Mouse (Mus musculus): Measurements from ENCODE around the gene Pigz. TPM values are rescaled to one million over a fixed set of nuclear protein-coding genes. Genes with fewer than 3 reads are reported as not detected.
"Not testable (repeated sequence)": the region's sequence is repeated elsewhere in the genome, so short reads cannot be mapped to it uniquely, and the experiment has no call there.

The Pigz gene
- polyA plus RNA-seq, 1 experiment from 2014 or later, result 1.3 TPM

DNA sequence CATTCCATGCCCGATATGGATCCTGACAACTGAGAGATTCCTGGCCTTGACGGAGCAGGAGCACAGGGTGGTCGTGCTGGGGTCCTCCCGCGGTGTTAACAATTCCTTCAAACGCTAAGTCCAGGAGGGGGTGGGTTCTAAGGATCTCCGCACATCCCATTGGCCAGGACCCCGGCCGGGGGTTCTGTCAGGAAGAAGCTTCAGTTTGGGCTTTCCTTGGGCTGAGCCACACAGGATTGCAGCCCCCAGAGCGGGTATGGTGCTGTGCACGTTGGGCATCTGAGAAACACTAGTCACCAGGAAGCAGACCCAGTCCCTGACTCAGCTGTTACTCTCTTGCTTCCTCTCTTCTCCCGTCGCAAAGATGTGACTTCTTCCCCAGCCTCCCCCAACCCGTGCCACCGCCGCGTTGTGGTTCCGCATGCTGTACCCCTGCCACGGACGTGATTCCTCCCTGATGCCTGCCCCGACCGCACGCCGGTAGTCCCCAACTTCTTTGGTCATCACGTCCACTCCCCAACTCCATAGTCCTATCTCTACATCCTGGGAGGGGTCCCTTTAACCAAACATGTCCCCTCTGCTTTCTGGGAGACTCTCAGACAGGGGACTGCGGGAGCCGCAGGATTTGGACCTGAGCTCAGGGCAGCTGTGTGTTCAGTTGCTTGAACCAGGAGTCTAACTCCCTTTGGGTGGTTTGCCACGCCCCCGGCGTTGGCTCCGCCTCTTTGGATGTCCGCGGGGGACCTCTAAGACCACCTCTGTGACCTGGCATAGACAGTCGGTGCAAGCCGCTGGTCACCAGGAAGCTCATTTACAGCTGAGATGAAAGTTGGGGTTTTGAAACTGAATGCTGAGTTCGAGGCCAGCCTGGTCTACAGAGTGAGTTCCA lies 1.7 kb downstream of the Pigz start:
- WGBS, result 5% methylated on average over 36 of the region's 36 CpGs
- H3K27ac ChIP-seq (replicated peaks), result 0 out of 2 replicates have a peak overlapping the region, but pooled peaks have one; percentile 36
- H3K4me1 ChIP-seq, result peaks cover 40% of the 10 kb centered on the region
- H3K36me3 ChIP-seq (replicated peaks), result no peaks in the 10 kb centered on the region
- peak overlapping the region; percentile 67 for H3K4me3 ChIP-seq
- peaks cover 63% of the 10 kb centered on the region for H3K27me3 ChIP-seq (replicated peaks; ENCODE audit: low read depth, poor library complexity, severe bottlenecking)
- H3K9me3 ChIP-seq, result no peaks in the 10 kb centered on the region
- peak; percentile 56 for DNase-seq (ENCODE audit: low spot score)

DNA sequence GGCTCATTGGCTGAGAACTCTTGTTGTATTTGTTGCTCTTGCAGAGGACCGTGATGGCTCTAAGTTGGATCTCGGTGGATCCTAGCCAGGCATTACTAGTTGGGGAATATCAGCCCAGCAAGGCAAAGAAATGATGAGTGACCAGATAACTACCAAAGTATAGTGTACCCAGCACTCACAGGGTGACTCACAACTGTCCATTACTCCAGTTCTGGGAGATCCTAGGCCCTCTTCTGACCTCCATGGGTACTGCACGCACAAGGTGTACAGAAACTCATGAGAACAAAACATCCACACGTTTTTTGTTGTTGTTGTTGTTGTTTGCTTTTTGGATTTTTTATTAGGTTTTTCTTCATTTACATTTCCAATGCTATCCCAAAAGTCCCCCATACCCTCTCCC lies 2.9 kb downstream of the Pigz start:
- Histone ChIP-seq H3K27me3 (replicated peaks; ENCODE audit: low read depth, poor library complexity, severe bottlenecking) (peaks cover 51% of the 10 kb centered on the region), H3K4me3 (no peak overlapping the region), H3K27ac (replicated peaks) (no peak overlapping the region), H3K36me3 (replicated peaks) (no peaks in the 10 kb centered on the region), H3K9me3 (no peaks in the 10 kb centered on the region), H3K4me1 (peaks cover 40% of the 10 kb centered on the region)
- 80% methylated on average over 4 of the region's 4 CpGs for whole genome bisulfite sequencing
- DNase-seq (ENCODE audit: low spot score), result no peak

DNA sequence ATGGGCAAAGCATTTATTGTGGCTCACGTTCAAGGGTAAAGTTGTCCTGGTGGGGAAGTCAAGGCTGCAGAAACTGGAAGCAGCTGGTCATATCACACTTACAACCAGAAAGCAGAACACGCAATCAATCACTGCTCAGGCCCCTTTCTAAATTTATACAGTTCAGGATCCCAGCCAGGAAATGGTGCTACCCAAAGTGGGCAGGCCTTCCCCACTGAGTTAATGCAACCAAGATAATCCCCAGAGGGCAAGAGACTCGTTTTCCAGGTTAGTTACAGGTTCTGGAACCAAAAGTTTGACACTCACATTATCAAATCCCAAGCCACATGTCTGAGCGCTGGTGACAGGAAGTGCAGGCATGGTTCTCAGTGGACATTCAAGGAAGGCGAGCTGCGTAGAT lies 5.2 kb downstream of the Pigz start:
- Histone ChIP-seq H3K27me3 (replicated peaks; ENCODE audit: low read depth, poor library complexity, severe bottlenecking) (peaks cover 30% of the 10 kb centered on the region), H3K27ac (replicated peaks) (no peak overlapping the region), H3K4me3 (no peak overlapping the region), H3K36me3 (replicated peaks) (no peaks in the 10 kb centered on the region), H3K9me3 (no peaks in the 10 kb centered on the region), H3K4me1 (peaks cover 20% of the 10 kb centered on the region)
- 76% methylated on average over 6 of the region's 6 CpGs for WGBS
- no peak for DNase-seq (ENCODE audit: low spot score)

DNA sequence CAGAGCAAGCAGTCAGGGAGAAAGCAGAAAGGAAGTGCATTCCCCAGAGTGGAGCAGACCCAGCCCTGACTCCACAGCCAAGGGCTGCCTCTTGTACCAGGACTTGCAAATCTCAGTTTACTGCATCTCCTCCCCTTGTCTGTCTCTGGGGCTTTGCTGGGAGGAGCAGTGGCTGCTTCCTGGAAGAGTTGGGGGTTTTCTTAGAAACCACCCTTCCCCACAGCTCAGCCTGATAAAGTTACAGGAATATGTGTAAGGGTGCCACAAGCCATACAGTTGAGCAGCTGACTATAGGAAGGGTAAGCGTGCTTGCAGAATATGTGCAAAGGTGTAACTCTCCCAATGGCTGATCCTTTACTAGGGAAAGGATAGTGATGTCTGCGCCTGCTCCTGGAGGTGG lies 6.9 kb downstream of the Pigz start:
- H3K27ac ChIP-seq (replicated peaks), result no peak overlapping the region
- no peak for DNase-seq (ENCODE audit: low spot score)
- 70% methylated on average over 2 of the region's 2 CpGs for WGBS
- H3K36me3 ChIP-seq (replicated peaks), result peaks cover 15% of the 10 kb centered on the region
- H3K4me1 ChIP-seq, result peaks cover 8% of the 10 kb centered on the region
- H3K4me3 ChIP-seq, result no peak overlapping the region
- no peaks in the 10 kb centered on the region for H3K9me3 ChIP-seq
- peaks cover 13% of the 10 kb centered on the region for H3K27me3 ChIP-seq (replicated peaks; ENCODE audit: low read depth, poor library complexity, severe bottlenecking)

DNA sequence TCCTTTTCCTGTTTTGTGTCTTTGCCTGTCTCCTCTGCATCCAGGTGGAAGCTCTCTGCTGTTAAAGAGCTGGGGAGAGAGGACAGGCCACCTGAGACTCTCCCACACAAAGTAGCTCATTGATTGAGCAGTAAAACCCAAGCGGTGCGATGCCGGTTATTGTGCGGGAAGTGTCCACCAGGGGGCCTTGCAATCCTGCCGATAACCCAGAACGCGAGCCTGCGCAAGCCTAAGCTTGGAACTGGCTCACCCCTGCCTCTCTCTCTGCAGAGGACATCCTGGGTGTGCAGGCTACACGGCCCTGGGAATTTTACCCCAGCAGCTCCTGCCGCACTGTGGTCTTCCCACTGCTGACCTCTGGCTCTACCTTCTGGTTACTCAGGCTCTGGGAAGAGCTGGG lies 10.3 kb downstream of the Pigz start:
- 3% methylated on average over 10 of the region's 10 CpGs for WGBS
- DNase-seq (ENCODE audit: low spot score), result peak; percentile 84
- Histone ChIP-seq H3K36me3 (replicated peaks) (peaks cover 21% of the 10 kb centered on the region), H3K9me3 (no peaks in the 10 kb centered on the region), H3K27ac (replicated peaks) (no peak overlapping the region), H3K27me3 (replicated peaks; ENCODE audit: low read depth, poor library complexity, severe bottlenecking) (no peaks in the 10 kb centered on the region), H3K4me3 (no peak overlapping the region), H3K4me1 (peaks cover 30% of the 10 kb centered on the region)

DNA sequence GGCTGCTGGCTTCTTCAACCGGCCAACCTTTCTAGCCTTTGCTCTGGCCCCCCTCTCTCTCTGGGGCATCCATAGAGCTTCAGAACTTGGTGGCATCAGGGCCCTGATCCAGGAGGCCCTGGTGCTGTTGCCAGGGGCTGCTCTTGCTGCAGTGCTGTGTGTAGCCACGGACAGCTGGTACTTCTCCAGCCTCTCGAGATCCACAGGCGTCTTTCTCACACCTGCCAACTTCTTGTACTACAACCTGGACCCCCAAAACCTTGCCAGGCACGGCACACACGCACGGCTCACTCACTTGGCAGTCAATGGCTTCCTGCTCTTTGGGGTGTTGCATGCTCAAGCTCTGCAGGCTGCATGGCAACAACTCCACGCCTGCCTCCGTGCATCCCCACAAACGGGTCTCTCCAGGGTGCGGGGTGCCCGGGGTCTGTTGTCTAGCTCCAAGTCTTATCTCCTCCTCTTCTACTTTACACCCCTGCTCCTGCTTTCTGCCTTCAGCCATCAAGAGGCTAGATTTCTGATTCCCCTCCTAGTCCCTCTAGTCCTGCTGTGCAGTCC lies 11.1 kb downstream of the Pigz start:
- Histone ChIP-seq H3K36me3 (replicated peaks) (peaks cover 21% of the 10 kb centered on the region), H3K4me3 (no peak overlapping the region), H3K27me3 (replicated peaks; ENCODE audit: low read depth, poor library complexity, severe bottlenecking) (no peaks in the 10 kb centered on the region), H3K27ac (replicated peaks) (no peak overlapping the region), H3K4me1 (peaks cover 38% of the 10 kb centered on the region), H3K9me3 (no peaks in the 10 kb centered on the region)
- 92% methylated on average over 12 of the region's 12 CpGs for WGBS
- no peak for DNase-seq (ENCODE audit: low spot score)

DNA sequence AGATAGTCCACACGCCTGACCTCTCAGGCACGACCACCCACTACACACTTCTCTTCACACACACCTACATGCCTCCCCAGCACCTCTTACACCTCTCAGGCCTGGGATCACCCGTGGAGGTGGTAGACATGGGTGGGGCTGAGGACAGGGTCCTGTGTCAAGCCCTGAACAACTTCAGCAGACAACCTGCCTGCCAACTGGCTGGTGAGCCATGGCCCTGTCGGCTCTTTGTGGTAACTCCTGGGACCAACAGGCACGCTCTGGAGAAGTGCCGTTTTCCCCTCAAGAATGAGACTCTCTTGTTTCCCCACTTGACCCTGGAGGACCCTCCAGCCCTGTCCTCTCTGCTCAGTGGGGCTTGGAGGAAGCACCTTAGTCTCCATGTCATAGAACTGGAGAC lies 11.7 kb downstream of the Pigz start:
- no peak overlapping the region for H3K4me3 ChIP-seq
- H3K9me3 ChIP-seq, result no peaks in the 10 kb centered on the region
- 89% methylated on average over 6 of the region's 6 CpGs for WGBS
- DNase-seq (ENCODE audit: low spot score), result no peak
- no peak overlapping the region for H3K27ac ChIP-seq (replicated peaks)
- H3K27me3 ChIP-seq (replicated peaks; ENCODE audit: low read depth, poor library complexity, severe bottlenecking), result no peaks in the 10 kb centered on the region
- H3K36me3 ChIP-seq (replicated peaks), result peaks cover 27% of the 10 kb centered on the region
- peaks cover 38% of the 10 kb centered on the region for H3K4me1 ChIP-seq

DNA sequence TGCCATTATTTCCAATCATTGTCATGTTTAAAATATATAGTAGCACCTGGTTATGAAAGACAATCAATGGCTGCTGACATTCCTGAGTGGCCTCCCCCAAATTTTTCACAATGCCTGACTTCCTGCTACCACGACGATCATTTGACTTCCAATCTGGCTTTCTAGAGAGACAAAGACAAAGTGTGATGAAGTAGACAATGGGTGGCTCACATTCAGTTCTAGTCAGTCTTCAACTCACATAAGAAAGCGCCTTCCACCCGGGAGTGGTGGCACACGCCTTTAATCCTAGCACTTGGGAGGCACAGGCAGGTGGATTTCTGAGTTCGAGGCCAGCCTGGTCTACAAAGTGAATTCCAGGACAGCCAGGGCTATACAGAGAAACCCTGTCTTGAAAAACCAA lies 12.3 kb downstream of the Pigz start:
- not testable (repeated sequence) for H3K4me3 ChIP-seq; H3K27me3 ChIP-seq (replicated peaks; ENCODE audit: low read depth, poor library complexity, severe bottlenecking); DNase-seq (ENCODE audit: low spot score); H3K27ac ChIP-seq (replicated peaks); H3K9me3 ChIP-seq
- Histone ChIP-seq H3K4me1 (peaks cover 38% of the 10 kb centered on the region), H3K36me3 (replicated peaks) (peaks cover 33% of the 10 kb centered on the region)
- WGBS, result 91% methylated on average over 6 of the region's 6 CpGs

DNA sequence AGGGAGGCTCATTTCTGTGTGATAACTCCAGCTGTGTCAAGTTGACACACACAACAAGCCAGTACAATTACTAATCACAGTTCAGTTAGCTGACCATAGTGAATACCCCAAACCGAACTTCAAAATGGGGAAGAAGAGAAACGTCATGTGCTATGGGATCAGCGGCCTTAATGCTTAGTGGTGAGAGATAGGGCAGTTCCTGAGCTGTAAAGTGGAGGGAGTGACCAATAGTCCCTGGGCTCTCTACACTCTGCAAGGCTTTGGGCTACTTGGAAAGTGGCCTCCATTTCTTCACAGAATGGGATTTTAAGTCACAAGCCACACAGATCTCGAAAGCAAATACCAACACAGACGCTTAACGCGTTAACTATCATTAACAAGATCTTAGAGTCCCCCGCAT lies 13.7 kb downstream of the Pigz start:
- H3K9me3 ChIP-seq, result no peaks in the 10 kb centered on the region
- DNase-seq (ENCODE audit: low spot score), result no peak
- H3K27me3 ChIP-seq (replicated peaks; ENCODE audit: low read depth, poor library complexity, severe bottlenecking), result no peaks in the 10 kb centered on the region
- H3K27ac ChIP-seq (replicated peaks), result peak overlapping the region; percentile 90; the same call in 1 of the 2 replicates
- peak overlapping the region; percentile 82 for H3K4me3 ChIP-seq
- 43% methylated on average over 8 of the region's 8 CpGs for WGBS
- peaks cover 38% of the 10 kb centered on the region for H3K4me1 ChIP-seq
- peaks cover 47% of the 10 kb centered on the region for H3K36me3 ChIP-seq (replicated peaks)

DNA sequence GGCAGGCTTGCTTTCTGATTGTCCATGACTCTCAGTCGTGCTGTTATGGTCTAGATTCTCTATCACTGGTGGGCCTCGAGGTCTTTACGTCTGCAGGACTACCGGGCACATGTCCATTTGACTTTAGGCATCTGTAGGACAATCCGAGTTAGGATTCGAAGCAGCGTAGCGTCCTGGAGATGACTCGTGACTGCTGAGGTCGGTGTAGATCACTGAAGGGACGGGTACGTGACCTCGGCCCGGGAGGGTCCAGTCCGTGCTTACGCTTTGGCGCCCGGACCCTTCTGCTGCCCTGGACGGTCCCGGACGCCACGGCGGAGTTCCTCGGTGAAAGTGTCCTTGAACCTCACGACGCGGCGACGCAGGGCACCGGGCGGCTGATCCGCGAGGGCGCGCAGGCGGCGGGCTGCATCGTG lies 14.3 kb downstream of the Pigz start:
- H3K27me3 ChIP-seq (replicated peaks; ENCODE audit: low read depth, poor library complexity, severe bottlenecking), result no peaks in the 10 kb centered on the region
- H3K4me3 ChIP-seq, result peak overlapping the region; percentile 82
- under 1% methylated on average over 38 of the region's 38 CpGs for WGBS
- H3K27ac ChIP-seq (replicated peaks), result peak overlapping the region; percentile 90
- no peaks in the 10 kb centered on the region for H3K9me3 ChIP-seq
- H3K36me3 ChIP-seq (replicated peaks), result peaks cover 52% of the 10 kb centered on the region
- peaks cover 38% of the 10 kb centered on the region for H3K4me1 ChIP-seq
- DNase-seq (ENCODE audit: low spot score), result no peak

DNA sequence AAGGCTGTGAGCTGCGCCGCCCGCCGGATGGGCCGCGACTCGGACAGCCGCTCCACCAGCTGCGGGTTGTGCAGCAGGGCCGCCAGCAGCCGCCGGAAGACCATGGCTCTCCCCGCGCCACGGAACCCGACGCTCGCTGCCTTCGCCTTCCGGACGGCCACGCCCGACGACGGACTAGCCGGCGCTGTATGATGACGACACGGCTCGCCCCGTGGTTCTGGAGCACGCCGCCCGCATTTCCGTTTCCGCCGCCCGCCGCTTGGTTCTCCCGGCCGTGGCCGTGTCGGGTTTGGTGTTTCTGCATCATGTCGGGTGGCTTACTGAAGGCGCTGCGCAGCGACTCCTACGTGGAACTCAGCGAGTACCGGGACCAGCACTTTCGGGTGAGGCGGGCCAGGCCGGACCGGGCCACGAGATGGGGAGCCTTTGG lies 14.7 kb downstream of the Pigz start, which contains the start of the genes 0610012G03Rik and Ncbp2:
Gene 0610012G03Rik, minus strand, starts transcription at position 150 of the 430 bp plus-strand sequence.
Gene Ncbp2, plus strand, starts transcription at position 169 of the 430 bp plus-strand sequence.
- peak within 1 kb of the TSS; percentile 82 for H3K4me3 ChIP-seq
- H3K27ac ChIP-seq (replicated peaks), result peak within 1 kb of the TSS; percentile 90
- H3K9me3 ChIP-seq, result no peaks in the 10 kb centered on the region
- under 1% methylated on average over 55 of the region's 55 CpGs for WGBS
- H3K4me1 ChIP-seq, result peaks cover 38% of the 10 kb centered on the region
- peaks cover 55% of the 10 kb centered on the region for H3K36me3 ChIP-seq (replicated peaks)
- DNase-seq (ENCODE audit: low spot score), result peak; percentile 97
- no peaks in the 10 kb centered on the region for H3K27me3 ChIP-seq (replicated peaks; ENCODE audit: low read depth, poor library complexity, severe bottlenecking)

DNA sequence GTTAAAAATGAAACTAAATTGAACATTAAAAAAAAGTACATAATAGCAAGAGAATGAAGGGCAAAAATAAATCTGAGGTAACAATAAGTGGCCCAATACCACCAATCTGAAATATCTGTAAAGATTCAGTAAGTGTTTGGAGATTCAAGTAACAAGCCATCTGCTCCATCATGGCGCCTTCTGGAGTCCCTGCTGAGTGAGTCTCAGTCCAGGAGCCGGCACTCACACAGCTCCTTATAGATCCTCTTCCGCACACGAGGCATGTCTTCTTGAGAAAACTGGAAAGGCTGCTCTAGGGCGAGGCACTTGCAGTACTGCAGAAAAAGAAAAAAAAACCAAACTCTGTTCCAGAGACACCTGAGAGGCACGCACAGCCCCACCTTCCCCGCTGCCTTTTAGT lies 29.6 kb downstream of the Pigz start:
- Histone ChIP-seq H3K27me3 (replicated peaks; ENCODE audit: low read depth, poor library complexity, severe bottlenecking) (no peaks in the 10 kb centered on the region), H3K36me3 (replicated peaks) (peaks cover 92% of the 10 kb centered on the region)
- WGBS, result 93% methylated on average over 7 of the region's 7 CpGs

DNA sequence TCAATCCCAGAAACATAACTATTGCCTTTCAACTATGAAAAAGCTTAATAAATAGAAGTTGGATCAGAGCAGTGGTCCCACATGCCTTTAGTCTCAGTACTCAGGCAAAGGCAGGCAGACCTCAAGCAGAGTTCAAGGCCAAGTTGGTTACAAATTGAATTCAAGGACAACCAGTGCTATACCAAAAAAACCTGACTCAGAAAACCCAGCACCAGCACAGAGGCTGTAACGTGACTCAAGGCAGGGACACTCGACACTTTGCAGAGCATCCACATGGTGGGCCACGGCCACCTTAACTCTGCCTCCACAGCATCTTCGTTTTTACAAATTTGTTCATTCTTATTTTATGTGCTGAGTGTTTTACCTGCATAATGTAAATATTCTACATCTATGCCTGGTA lies 41.6 kb downstream of the Pigz start:
- 91% methylated on average over 4 of the region's 4 CpGs for WGBS
- no peak for DNase-seq (ENCODE audit: low spot score)
- no peaks in the 10 kb centered on the region for H3K27me3 ChIP-seq (replicated peaks; ENCODE audit: low read depth, poor library complexity, severe bottlenecking)
- no peak overlapping the region for H3K27ac ChIP-seq (replicated peaks)
- H3K36me3 ChIP-seq (replicated peaks), result peaks cover 88% of the 10 kb centered on the region
- no peak overlapping the region for H3K4me3 ChIP-seq
- no peaks in the 10 kb centered on the region for H3K9me3 ChIP-seq
- H3K4me1 ChIP-seq, result no peaks in the 10 kb centered on the region

More for the DNA sequence above, 29.6 kb downstream of the Pigz start:
- no peak overlapping the region for H3K4me3 ChIP-seq
- DNase-seq (ENCODE audit: low spot score), result no peak
- no peaks in the 10 kb centered on the region for H3K4me1 ChIP-seq
- no peak overlapping the region for H3K27ac ChIP-seq (replicated peaks)
- H3K9me3 ChIP-seq, result no peaks in the 10 kb centered on the region

Measured in embryonic facial prominence, embryonic 10.5 days (tissue).